Mouse (Mus musculus) cerebellum, adult 11-12 months (tissue): ENCODE results near the gene Tmem30b.

ENCODE experiments used
- DNase-seq: peaks from one replicate; pipeline ENCODE4 v3.0.0; 2022

Gene Tmem30b

GRCm38 (mm10) chr12:73514722-73515121 is 31.5 kb downstream of the Tmem30b start:
- DNase-seq, result no peak

- DNase-seq, result no peak
These were observed 32.2 kb downstream of the Tmem30b start for GRCm38 (mm10) chr12:73513958-73514357.

GRCm38 (mm10) chr12:73511467-73512047 is 34.6 kb downstream of the Tmem30b start:
- no peak for DNase-seq

GRCm38 (mm10) chr12:73507105-73507504 is 39.1 kb downstream of the Tmem30b start:
- DNase-seq, result no peak

GRCm38 (mm10) chr12:73506648-73507047 is 39.5 kb downstream of the Tmem30b start:
- no peak for DNase-seq

GRCm38 (mm10) chr12:73500689-73501326 is 45.4 kb downstream of the Tmem30b start:
- no peak for DNase-seq

GRCm38 (mm10) chr12:73495172-73495571 is 51.0 kb downstream of the Tmem30b start:
- DNase-seq, result no peak

- DNase-seq, result no peak
These were observed 52.2 kb downstream of the Tmem30b start for GRCm38 (mm10) chr12:73493929-73494530.
